Mouse (Mus musculus): ENCODE data around the gene Pdlim7. TPM values are rescaled to one million over a fixed set of nuclear protein-coding genes. Genes with fewer than 3 reads are reported as not detected.

Gene Pdlim7
- polyA plus RNA-seq, 2 experiments = 137 to 162 TPM

DNA sequence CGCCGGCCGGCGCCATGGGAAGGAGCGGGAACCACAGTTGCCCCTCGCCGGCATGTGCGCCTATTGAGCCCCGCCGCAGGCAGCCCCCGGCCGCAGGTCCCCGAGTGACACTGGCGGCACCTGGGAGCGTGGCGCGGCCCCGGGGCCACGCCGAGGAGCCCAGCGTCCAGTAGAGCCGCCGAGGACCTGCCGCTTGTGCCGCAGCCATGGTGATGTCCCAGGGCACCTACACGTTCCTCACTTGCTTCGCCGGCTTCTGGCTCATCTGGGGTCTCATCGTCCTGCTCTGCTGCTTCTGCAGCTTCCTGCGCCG lies 41.7 kb downstream of the Pdlim7 start:
- H3K4me3 ChIP-seq (replicated peaks; ENCODE audit: low read length) = peak overlapping the region; percentile 61
- WGBS = 3% methylated on average over 7 of the region's 31 CpGs
- no peak; the same call in 1 of the 2 replicates for ATAC-seq (ENCODE audit: low FRiP score, low read depth)
- peak overlapping the region; percentile 75 for H3K27ac ChIP-seq (replicated peaks; ENCODE audit: low read depth, low read length)
- no peaks in the 10 kb centered on the region for H3K9me3 ChIP-seq (ENCODE audit: control insufficient read depth, low read length)
- H3K27me3 ChIP-seq (ENCODE audit: control insufficient read depth, insufficient read depth, low read length) = no peaks in the 10 kb centered on the region
- peaks cover 16% of the 10 kb centered on the region for H3K4me1 ChIP-seq (ENCODE audit: control insufficient read depth, insufficient read depth, low read length)
- peaks cover 33% of the 10 kb centered on the region for H3K36me3 ChIP-seq (ENCODE audit: control insufficient read depth, insufficient read depth, low read length)
- no peak for DNase-seq (ENCODE audit: low spot score)
- no peak for TF ChIP-seq POLR2A (IDR thresholded peaks at IDR 0.05; ENCODE audit: borderline replicate concordance, extremely low read depth, insufficient read depth, insufficient read length)
- H3K4me2 ChIP-seq (replicated peaks; ENCODE audit: low read depth, low read length, severe bottlenecking) = peak overlapping the region; percentile 100
- peak overlapping the region; percentile 72 for H3K9ac ChIP-seq (ENCODE audit: low read depth, low read length, severe bottlenecking)

- peaks cover 16% of the 10 kb centered on the region for H3K4me1 ChIP-seq (ENCODE audit: control insufficient read depth, insufficient read depth, low read length)
- H3K9me3 ChIP-seq (ENCODE audit: control insufficient read depth, low read length) = no peaks in the 10 kb centered on the region
- DNase-seq (ENCODE audit: low spot score) = peak; percentile 81
- peak overlapping the region; percentile 61 for H3K4me3 ChIP-seq (replicated peaks; ENCODE audit: low read length)
- TF ChIP-seq POLR2A (IDR thresholded peaks at IDR 0.05; ENCODE audit: borderline replicate concordance, extremely low read depth, insufficient read depth, insufficient read length) = peak; percentile 54; the same call in 1 of the 2 replicates
- H3K27me3 ChIP-seq (ENCODE audit: control insufficient read depth, insufficient read depth, low read length) = no peaks in the 10 kb centered on the region
- peak overlapping the region; percentile 100 for H3K4me2 ChIP-seq (replicated peaks; ENCODE audit: low read depth, low read length, severe bottlenecking)
- peaks cover 28% of the 10 kb centered on the region for H3K36me3 ChIP-seq (ENCODE audit: control insufficient read depth, insufficient read depth, low read length)
- ATAC-seq (ENCODE audit: low FRiP score, low read depth) = peak; percentile 67
- H3K9ac ChIP-seq (ENCODE audit: low read depth, low read length, severe bottlenecking) = peak overlapping the region; percentile 72
- WGBS = 2% methylated on average over 37 of the region's 54 CpGs
- peak overlapping the region; percentile 75 for H3K27ac ChIP-seq (replicated peaks; ENCODE audit: low read depth, low read length)
Observed at GRCm38 (mm10) chr13:55471156-55471818, 42.2 kb downstream of the Pdlim7 start.

DNA sequence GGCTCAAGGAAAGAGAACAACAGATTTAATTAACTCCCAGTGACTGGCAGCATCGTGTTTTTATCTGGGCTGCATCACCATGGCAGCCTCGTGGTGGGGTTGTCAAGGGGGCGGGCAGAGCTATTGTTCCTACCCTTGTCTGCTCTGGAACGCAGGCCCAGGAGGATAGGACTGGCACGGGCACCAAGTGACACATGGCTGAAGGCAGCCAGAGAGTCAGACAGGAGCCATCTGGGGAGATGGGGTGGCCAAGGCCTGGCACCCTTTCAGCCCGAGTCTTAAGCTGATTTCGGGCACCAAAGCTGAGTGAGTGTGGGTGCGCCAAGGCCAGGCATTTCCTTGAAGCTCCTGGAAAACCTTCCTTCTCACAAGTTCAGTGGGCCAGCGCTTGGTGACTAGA lies 43.1 kb downstream of the Pdlim7 start:
- DNase-seq (ENCODE audit: low spot score) (no peak), ATAC-seq (ENCODE audit: low FRiP score, low read depth) (no peak)
- TF ChIP-seq POLR2A (IDR thresholded peaks at IDR 0.05; ENCODE audit: borderline replicate concordance, extremely low read depth, insufficient read depth, insufficient read length) = no peak
- Histone ChIP-seq H3K4me1 (ENCODE audit: control insufficient read depth, insufficient read depth, low read length) (peaks cover 21% of the 10 kb centered on the region), H3K4me2 (replicated peaks; ENCODE audit: low read depth, low read length, severe bottlenecking) (no peak overlapping the region), H3K27ac (replicated peaks; ENCODE audit: low read depth, low read length) (no peak overlapping the region), H3K4me3 (replicated peaks; ENCODE audit: low read length) (no peak overlapping the region), H3K9me3 (ENCODE audit: control insufficient read depth, low read length) (no peaks in the 10 kb centered on the region), H3K9ac (ENCODE audit: low read depth, low read length, severe bottlenecking) (no peak overlapping the region), H3K27me3 (ENCODE audit: control insufficient read depth, insufficient read depth, low read length) (no peaks in the 10 kb centered on the region), H3K36me3 (ENCODE audit: control insufficient read depth, insufficient read depth, low read length) (peaks cover 19% of the 10 kb centered on the region)
- WGBS = 76% methylated on average over 9 of the region's 9 CpGs

- H3K9me3 ChIP-seq (ENCODE audit: control insufficient read depth, low read length) = no peaks in the 10 kb centered on the region
- no peak overlapping the region for H3K9ac ChIP-seq (ENCODE audit: low read depth, low read length, severe bottlenecking)
- no peak for TF ChIP-seq POLR2A (IDR thresholded peaks at IDR 0.05; ENCODE audit: borderline replicate concordance, extremely low read depth, insufficient read depth, insufficient read length)
- no peak overlapping the region for H3K27ac ChIP-seq (replicated peaks; ENCODE audit: low read depth, low read length)
- H3K4me1 ChIP-seq (ENCODE audit: control insufficient read depth, insufficient read depth, low read length) = peaks cover 26% of the 10 kb centered on the region
- 42% methylated on average over 13 of the region's 13 CpGs for WGBS
- H3K4me3 ChIP-seq (replicated peaks; ENCODE audit: low read length) = no peak overlapping the region
- no peaks in the 10 kb centered on the region for H3K27me3 ChIP-seq (ENCODE audit: control insufficient read depth, insufficient read depth, low read length)
- ATAC-seq (ENCODE audit: low FRiP score, low read depth) = no peak
- DNase-seq (ENCODE audit: low spot score) = no peak
- peaks cover 5% of the 10 kb centered on the region for H3K36me3 ChIP-seq (ENCODE audit: control insufficient read depth, insufficient read depth, low read length)
- no peak overlapping the region for H3K4me2 ChIP-seq (replicated peaks; ENCODE audit: low read depth, low read length, severe bottlenecking)
Observed at GRCm38 (mm10) chr13:55468851-55469560, 44.5 kb downstream of the Pdlim7 start.

DNA sequence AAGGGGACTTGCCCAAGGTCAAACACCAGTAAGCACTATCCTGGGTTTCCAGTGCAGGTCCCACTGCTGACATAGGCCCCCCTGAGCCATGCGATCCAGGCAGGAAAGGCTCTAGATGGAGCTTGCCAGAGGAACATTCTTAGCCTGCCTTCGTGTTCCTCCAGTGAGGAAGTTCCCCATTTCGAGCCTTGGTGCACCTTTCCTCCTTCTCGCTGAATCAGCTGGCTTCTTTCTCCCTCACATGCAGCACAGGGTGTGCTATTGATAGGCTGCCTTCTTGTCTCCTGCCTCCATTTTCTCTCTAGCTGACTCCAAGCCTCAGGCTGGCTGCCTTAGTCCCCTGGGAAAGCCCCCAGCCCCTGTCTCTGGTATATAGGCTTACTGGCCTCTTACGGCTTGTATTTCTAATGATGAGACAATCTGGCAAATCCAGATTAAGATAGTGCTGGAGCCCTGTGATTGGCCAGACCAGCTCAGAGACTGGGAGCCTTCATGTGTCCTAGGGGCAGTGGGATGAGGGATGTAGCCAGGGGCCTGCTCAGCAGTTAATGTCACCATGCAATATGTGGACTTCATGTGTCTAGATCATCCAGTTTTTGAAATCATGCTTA lies 47.5 kb downstream of the Pdlim7 start:
- Histone ChIP-seq H3K4me1 (ENCODE audit: control insufficient read depth, insufficient read depth, low read length) (peaks cover 19% of the 10 kb centered on the region), H3K9ac (ENCODE audit: low read depth, low read length, severe bottlenecking) (0 out of 2 replicates have a peak overlapping the region, but pooled peaks have one; percentile 77), H3K4me2 (replicated peaks; ENCODE audit: low read depth, low read length, severe bottlenecking) (0 out of 2 replicates have a peak overlapping the region, but pooled peaks have one; percentile 88), H3K27ac (replicated peaks; ENCODE audit: low read depth, low read length) (no peak overlapping the region), H3K4me3 (replicated peaks; ENCODE audit: low read length) (no peak overlapping the region), H3K36me3 (ENCODE audit: control insufficient read depth, insufficient read depth, low read length) (peaks cover 8% of the 10 kb centered on the region; the same call in 1 of the 2 replicates), H3K9me3 (ENCODE audit: control insufficient read depth, low read length) (no peaks in the 10 kb centered on the region), H3K27me3 (ENCODE audit: control insufficient read depth, insufficient read depth, low read length) (no peaks in the 10 kb centered on the region)
- 87% methylated on average over 5 of the region's 5 CpGs for WGBS
- ATAC-seq (ENCODE audit: low FRiP score, low read depth) (no peak), DNase-seq (ENCODE audit: low spot score) (no peak)
- no peak for TF ChIP-seq POLR2A (IDR thresholded peaks at IDR 0.05; ENCODE audit: borderline replicate concordance, extremely low read depth, insufficient read depth, insufficient read length)

Data from limb, embryonic 14.5 days (tissue).